Mouse (Mus musculus) heart, embryonic 14.5 days (tissue): ENCODE results near the gene Tecta. TPM values are rescaled to one million over a fixed set of nuclear protein-coding genes. Genes with fewer than 3 reads are reported as not detected.

Experiments used
- ATAC-seq: fragments of 200-750 bp; cut with Nextera tagmentation; 2 replicates; pipeline ENCODE4 v1.8.0; 2017; ENCODE audit warnings: low read depth, moderate TSS enrichment; ENCODE audit not compliant: insufficient number of reproducible peaks, insufficient read depth, low FRiP score
- H3K27ac ChIP-seq, 2 experiments: fragments of 200-500 bp in 1 of 2; fragments of 300-500 bp in 1 of 2; sonication (generic) in 1 of 2; replicated peaks in 1 of 2; 2 replicates each; pipeline ENCODE4 v1.5.1; 2012 to 2014; ENCODE audit warnings: low read depth in 2 of 2, low read length in 2 of 2, control low read depth in 1 of 2, mild to moderate bottlenecking in 1 of 2, mixed read lengths in 1 of 2; ENCODE audit not compliant: control insufficient read depth in 1 of 2, insufficient read depth in 1 of 2
- H3K27me3 ChIP-seq: fragments of 300-500 bp; sonication (generic); 2 replicates; pipeline ENCODE4 v1.6.1; 2014; ENCODE audit warnings: mild to moderate bottlenecking, low read length, control low read depth; ENCODE audit not compliant: control insufficient read depth, insufficient read depth
- H3K36me3 ChIP-seq: fragments of 300-500 bp; sonication (generic); 2 replicates; pipeline ENCODE4 v1.6.1; 2014; ENCODE audit warnings: mild to moderate bottlenecking, control low read depth, low read length, mixed read lengths; ENCODE audit not compliant: control insufficient read depth, insufficient read depth
- H3K4me1 ChIP-seq, 2 experiments: fragments of 200-500 bp in 1 of 2; fragments of 300-500 bp in 1 of 2; sonication (generic) in 1 of 2; 2 replicates each; pipeline ENCODE4 v1.6.1; 2012 to 2014; ENCODE audit warnings: low read length in 2 of 2, control low read depth in 1 of 2, mixed read lengths in 1 of 2; ENCODE audit not compliant: control insufficient read depth in 2 of 2, insufficient read depth in 2 of 2
- H3K4me2 ChIP-seq: fragments of 300-500 bp; sonication (generic); 2 replicates; pipeline ENCODE4 v1.6.1; 2014; ENCODE audit warnings: mild to moderate bottlenecking, low read length
- H3K4me3 ChIP-seq, 2 experiments: fragments of 200-500 bp in 1 of 2; fragments of 300-500 bp in 1 of 2; sonication (generic) in 1 of 2; 2 replicates each; pipeline ENCODE4 v1.5.1; 2012 to 2014; ENCODE audit warnings: low read length in 2 of 2, mild to moderate bottlenecking in 2 of 2, control low read depth in 1 of 2, low read depth in 1 of 2, moderate library complexity in 1 of 2; ENCODE audit not compliant: control insufficient read depth in 1 of 2, insufficient read depth in 1 of 2
- H3K9ac ChIP-seq: fragments of 300-500 bp; sonication (generic); 2 replicates; pipeline ENCODE4 v1.6.1; 2014; ENCODE audit warnings: mild to moderate bottlenecking, low read length
- H3K9me3 ChIP-seq: fragments of 300-500 bp; sonication (generic); 2 replicates; pipeline ENCODE4 v1.6.1; 2016; ENCODE audit warnings: low read length, control low read depth; ENCODE audit not compliant: control insufficient read depth
- WGBS: fragments of 180-500 bp; shearing (Covaris S2); extraction: QIAGEN DNeasy Blood & Tissue Kit; methylation state at CpG from one replicate; pipeline ENCODE4 v1.1.7; 2014; 5-methylcytosine and 5-hydroxymethylcytosine counted together
- polyA plus RNA-seq: library from polyadenylated mRNA; unstranded; fragments of >200 nt; fragmentation: Nextera tagmentation; extraction: Ambion mirVana; gene quantifications from 2 replicates; pipeline ENCODE4 v1.2.1, GENCODE M21; 2014

Gene Tecta
- polyA plus RNA-seq, 1 experiment from 2014 or later, result not detected

GRCm38 (mm10) chr9:42334885-42335284 lies 64.8 kb downstream of the Tecta start:
- no peak overlapping the region for H3K9ac ChIP-seq
- no peak for ATAC-seq

GRCm38 (mm10) chr9:42332692-42333091 lies 67.0 kb downstream of the Tecta start:
- no peaks in the 10 kb centered on the region for H3K36me3 ChIP-seq
- H3K4me2 ChIP-seq, result no peak overlapping the region
- WGBS, result 38% methylated on average over 12 of the region's 12 CpGs
- no peaks in the 10 kb centered on the region; the same call in 1 of the 2 replicates for H3K27me3 ChIP-seq
- no peak overlapping the region for H3K9ac ChIP-seq
- no peak for ATAC-seq
- no peak overlapping the region for H3K4me3 ChIP-seq
- no peaks in the 10 kb centered on the region for H3K9me3 ChIP-seq
- no peak overlapping the region for H3K27ac ChIP-seq
- H3K4me1 ChIP-seq, result 0 out of 4 replicates have a peak, but pooled peaks cover 0 to 2% of the 10 kb centered on the region in 2 experiments

More at GRCm38 (mm10) chr9:42334885-42335284, 64.8 kb downstream of the Tecta start:
- H3K4me2 ChIP-seq, result no peak overlapping the region
- H3K27ac ChIP-seq, result no peak overlapping the region
- H3K4me1 ChIP-seq, result 0 out of 4 replicates have a peak, but pooled peaks cover 0 to 2% of the 10 kb centered on the region in 2 experiments
- H3K27me3 ChIP-seq, result no peaks in the 10 kb centered on the region; the same call in 1 of the 2 replicates
- no peak overlapping the region for H3K4me3 ChIP-seq
- H3K9me3 ChIP-seq, result no peaks in the 10 kb centered on the region
- no peaks in the 10 kb centered on the region for H3K36me3 ChIP-seq
- WGBS, result 54% methylated on average over 3 of the region's 3 CpGs

GRCm38 (mm10) chr9:42331341-42331740 lies 68.4 kb downstream of the Tecta start:
- H3K4me2 ChIP-seq, result no peak overlapping the region
- H3K9ac ChIP-seq, result no peak overlapping the region
- no peak overlapping the region for H3K4me3 ChIP-seq
- WGBS, result 90% methylated on average over 7 of the region's 7 CpGs
- H3K27me3 ChIP-seq, result peaks cover 5% of the 10 kb centered on the region
- no peak overlapping the region for H3K27ac ChIP-seq
- no peak for ATAC-seq
- no peaks in the 10 kb centered on the region for H3K9me3 ChIP-seq
- 0 out of 4 replicates have a peak, but pooled peaks cover 0 to 2% of the 10 kb centered on the region in 2 experiments for H3K4me1 ChIP-seq
- H3K36me3 ChIP-seq, result no peaks in the 10 kb centered on the region

GRCm38 (mm10) chr9:42329753-42330152 lies 70.0 kb downstream of the Tecta start:
- no peaks in the 10 kb centered on the region for H3K36me3 ChIP-seq
- H3K4me1 ChIP-seq, result no peaks in the 10 kb centered on the region
- no peak overlapping the region for H3K27ac ChIP-seq
- peaks cover 16% of the 10 kb centered on the region for H3K27me3 ChIP-seq
- H3K9ac ChIP-seq, result no peak overlapping the region
- no peaks in the 10 kb centered on the region for H3K9me3 ChIP-seq
- no peak overlapping the region for H3K4me2 ChIP-seq
- no peak for ATAC-seq
- WGBS, result 75% methylated on average over 9 of the region's 9 CpGs
- H3K4me3 ChIP-seq, result no peak overlapping the region

- Histone ChIP-seq H3K36me3 (no peaks in the 10 kb centered on the region), H3K4me2 (no peak overlapping the region), H3K27ac (no peak overlapping the region), H3K4me1 (no peaks in the 10 kb centered on the region), H3K4me3 (no peak overlapping the region), H3K9me3 (no peaks in the 10 kb centered on the region), H3K27me3 (peaks cover 25% of the 10 kb centered on the region), H3K9ac (no peak overlapping the region)
- 28% methylated on average over 11 of the region's 11 CpGs for whole genome bisulfite sequencing
- ATAC-seq, result no peak
Measured at GRCm38 (mm10) chr9:42326688-42327440, 72.9 kb downstream of the Tecta start.

GRCm38 (mm10) chr9:42324640-42325394 lies 74.9 kb downstream of the Tecta start:
- Histone ChIP-seq H3K27me3 (peaks cover 25% of the 10 kb centered on the region), H3K4me3 (no peak overlapping the region), H3K27ac (no peak overlapping the region), H3K36me3 (no peaks in the 10 kb centered on the region), H3K4me1 (no peaks in the 10 kb centered on the region), H3K9ac (no peak overlapping the region), H3K9me3 (no peaks in the 10 kb centered on the region), H3K4me2 (peak overlapping the region; percentile 7; the same call in 1 of the 2 replicates)
- no peak for ATAC-seq
- WGBS, result 48% methylated on average over 29 of the region's 29 CpGs

GRCm38 (mm10) chr9:42323238-42323637 lies 76.5 kb downstream of the Tecta start:
- Histone ChIP-seq H3K27me3 (peaks cover 25% of the 10 kb centered on the region), H3K9ac (no peak overlapping the region), H3K27ac (no peak overlapping the region), H3K4me3 (no peak overlapping the region), H3K4me2 (no peak overlapping the region), H3K36me3 (no peaks in the 10 kb centered on the region), H3K9me3 (no peaks in the 10 kb centered on the region), H3K4me1 (no peaks in the 10 kb centered on the region)
- no peak for ATAC-seq
- WGBS, result 81% methylated on average over 8 of the region's 8 CpGs
